Mouse (Mus musculus): ENCODE measurements at regions not wholly inside any gene's neighbourhood (a gene's known extent, or its start where the extent isn't known, plus 50 kb on each side); places are given as distances from the start of the nearest gene placed in this dataset.

- TF ChIP-seq CTCF (IDR thresholded peaks at IDR 0.05; ENCODE audit: extremely low read depth, insufficient read depth, low read length) (no peak), POLR2A (IDR thresholded peaks at IDR 0.05; ENCODE audit: extremely low read depth, insufficient read depth, low read length) (no peak)
Observed at GRCm38 (mm10) chr13:107507336-107507735, 485.4 kb upstream of the Kif2a start.

DNA sequence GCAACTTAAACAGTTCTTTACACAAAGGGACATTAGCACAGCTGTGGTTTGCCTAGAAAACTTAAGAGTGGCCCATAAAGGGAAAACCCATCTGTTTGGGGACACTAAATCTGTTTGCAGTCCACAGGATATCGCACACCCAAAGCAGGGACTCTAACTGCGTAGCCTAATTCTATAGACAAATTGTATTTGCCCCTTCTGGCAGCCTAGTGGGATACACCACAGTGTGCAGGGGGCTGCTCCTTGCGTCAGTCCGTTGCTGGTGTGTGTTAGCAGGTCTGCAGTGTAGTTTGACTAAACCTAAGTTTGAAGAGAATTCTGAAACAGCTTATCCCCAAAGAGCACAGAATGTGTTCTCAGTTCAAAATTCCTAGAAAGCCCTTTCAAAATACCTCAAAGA, 484.9 kb upstream of the Kif2a start:
- TF ChIP-seq CTCF (IDR thresholded peaks at IDR 0.05; ENCODE audit: extremely low read depth, insufficient read depth, low read length), result no peak
- no peak for TF ChIP-seq POLR2A (IDR thresholded peaks at IDR 0.05; ENCODE audit: extremely low read depth, insufficient read depth, low read length)
- Histone ChIP-seq H3K4me1 (ENCODE audit: control insufficient read depth, insufficient read depth, low read length) (peaks cover 4% of the 10 kb centered on the region), H3K27ac (ENCODE audit: insufficient read depth, low read length) (no peak overlapping the region), H3K4me3 (ENCODE audit: insufficient read depth, low read length) (no peak overlapping the region)

More at GRCm38 (mm10) chr13:107507336-107507735, 485.4 kb upstream of the Kif2a start:
- no peak overlapping the region for H3K27ac ChIP-seq (ENCODE audit: insufficient read depth, low read length)
- peaks cover 4% of the 10 kb centered on the region for H3K4me1 ChIP-seq (ENCODE audit: control insufficient read depth, insufficient read depth, low read length)
- no peak overlapping the region for H3K4me3 ChIP-seq (ENCODE audit: insufficient read depth, low read length)

GRCm38 (mm10) chr13:107505318-107505717, 483.4 kb upstream of the Kif2a start:
- H3K4me3 ChIP-seq (ENCODE audit: insufficient read depth, low read length), result no peak overlapping the region
- peaks cover 4% of the 10 kb centered on the region for H3K4me1 ChIP-seq (ENCODE audit: control insufficient read depth, insufficient read depth, low read length)
- no peak overlapping the region for H3K27ac ChIP-seq (ENCODE audit: insufficient read depth, low read length)
- no peak for TF ChIP-seq CTCF (IDR thresholded peaks at IDR 0.05; ENCODE audit: extremely low read depth, insufficient read depth, low read length)
- TF ChIP-seq POLR2A (IDR thresholded peaks at IDR 0.05; ENCODE audit: extremely low read depth, insufficient read depth, low read length), result no peak

DNA sequence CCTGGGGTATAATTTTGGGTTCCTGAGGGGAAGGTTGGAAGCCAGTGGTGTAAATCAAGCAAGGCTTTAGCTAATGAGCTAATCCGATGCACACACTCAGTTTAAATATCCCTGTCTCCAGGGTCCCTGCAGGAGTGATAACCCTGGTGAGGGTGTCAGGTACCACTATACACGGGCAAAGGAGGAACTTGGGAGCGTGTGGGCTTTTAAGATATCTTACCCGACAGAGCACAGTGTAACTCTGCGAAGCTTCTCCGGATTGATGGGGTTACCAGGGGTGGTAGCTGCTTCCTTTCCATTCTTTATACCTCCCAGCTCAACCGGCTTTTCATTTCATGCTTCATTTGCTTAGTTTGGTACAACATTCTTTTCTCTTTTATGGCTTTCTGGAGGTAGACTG, 480.3 kb upstream of the Kif2a start:
- TF ChIP-seq POLR2A (IDR thresholded peaks at IDR 0.05; ENCODE audit: extremely low read depth, insufficient read depth, low read length) (no peak), CTCF (IDR thresholded peaks at IDR 0.05; ENCODE audit: extremely low read depth, insufficient read depth, low read length) (no peak)
- no peak overlapping the region for H3K27ac ChIP-seq (ENCODE audit: insufficient read depth, low read length)
- H3K4me3 ChIP-seq (ENCODE audit: insufficient read depth, low read length), result no peak overlapping the region
- H3K4me1 ChIP-seq (ENCODE audit: control insufficient read depth, insufficient read depth, low read length), result no peaks in the 10 kb centered on the region

GRCm38 (mm10) chr13:107500776-107501489, 479.0 kb upstream of the Kif2a start:
- no peaks in the 10 kb centered on the region for H3K4me1 ChIP-seq (ENCODE audit: control insufficient read depth, insufficient read depth, low read length)
- no peak for TF ChIP-seq POLR2A (IDR thresholded peaks at IDR 0.05; ENCODE audit: extremely low read depth, insufficient read depth, low read length)
- TF ChIP-seq CTCF (IDR thresholded peaks at IDR 0.05; ENCODE audit: extremely low read depth, insufficient read depth, low read length), result no peak
- no peak overlapping the region for H3K27ac ChIP-seq (ENCODE audit: insufficient read depth, low read length)
- no peak overlapping the region for H3K4me3 ChIP-seq (ENCODE audit: insufficient read depth, low read length)

GRCm38 (mm10) chr13:107499296-107499695, 477.4 kb upstream of the Kif2a start:
- Histone ChIP-seq H3K4me3 (ENCODE audit: insufficient read depth, low read length) (no peak overlapping the region), H3K27ac (ENCODE audit: insufficient read depth, low read length) (no peak overlapping the region), H3K4me1 (ENCODE audit: control insufficient read depth, insufficient read depth, low read length) (no peaks in the 10 kb centered on the region)
- TF ChIP-seq CTCF (IDR thresholded peaks at IDR 0.05; ENCODE audit: extremely low read depth, insufficient read depth, low read length), result no peak
- no peak for TF ChIP-seq POLR2A (IDR thresholded peaks at IDR 0.05; ENCODE audit: extremely low read depth, insufficient read depth, low read length)

- H3K27ac ChIP-seq (ENCODE audit: insufficient read depth, low read length), result no peak overlapping the region
- TF ChIP-seq POLR2A (IDR thresholded peaks at IDR 0.05; ENCODE audit: extremely low read depth, insufficient read depth, low read length) (no peak), CTCF (IDR thresholded peaks at IDR 0.05; ENCODE audit: extremely low read depth, insufficient read depth, low read length) (no peak)
- H3K4me1 ChIP-seq (ENCODE audit: control insufficient read depth, insufficient read depth, low read length), result no peaks in the 10 kb centered on the region
- H3K4me3 ChIP-seq (ENCODE audit: insufficient read depth, low read length), result no peak overlapping the region
Observed at GRCm38 (mm10) chr13:107495161-107495732, 473.3 kb upstream of the Kif2a start.

- Histone ChIP-seq H3K4me3 (ENCODE audit: insufficient read depth, low read length) (no peak overlapping the region), H3K27ac (ENCODE audit: insufficient read depth, low read length) (no peak overlapping the region), H3K4me1 (ENCODE audit: control insufficient read depth, insufficient read depth, low read length) (no peaks in the 10 kb centered on the region)
- TF ChIP-seq POLR2A (IDR thresholded peaks at IDR 0.05; ENCODE audit: extremely low read depth, insufficient read depth, low read length) (no peak), CTCF (IDR thresholded peaks at IDR 0.05; ENCODE audit: extremely low read depth, insufficient read depth, low read length) (no peak)
Observed at GRCm38 (mm10) chr13:107493765-107494164, 471.8 kb upstream of the Kif2a start.

GRCm38 (mm10) chr13:107492448-107492847, 470.5 kb upstream of the Kif2a start:
- H3K4me3 ChIP-seq (ENCODE audit: insufficient read depth, low read length), result no peak overlapping the region
- TF ChIP-seq POLR2A (IDR thresholded peaks at IDR 0.05; ENCODE audit: extremely low read depth, insufficient read depth, low read length) (no peak), CTCF (IDR thresholded peaks at IDR 0.05; ENCODE audit: extremely low read depth, insufficient read depth, low read length) (no peak)
- no peaks in the 10 kb centered on the region for H3K4me1 ChIP-seq (ENCODE audit: control insufficient read depth, insufficient read depth, low read length)
- no peak overlapping the region for H3K27ac ChIP-seq (ENCODE audit: insufficient read depth, low read length)

DNA sequence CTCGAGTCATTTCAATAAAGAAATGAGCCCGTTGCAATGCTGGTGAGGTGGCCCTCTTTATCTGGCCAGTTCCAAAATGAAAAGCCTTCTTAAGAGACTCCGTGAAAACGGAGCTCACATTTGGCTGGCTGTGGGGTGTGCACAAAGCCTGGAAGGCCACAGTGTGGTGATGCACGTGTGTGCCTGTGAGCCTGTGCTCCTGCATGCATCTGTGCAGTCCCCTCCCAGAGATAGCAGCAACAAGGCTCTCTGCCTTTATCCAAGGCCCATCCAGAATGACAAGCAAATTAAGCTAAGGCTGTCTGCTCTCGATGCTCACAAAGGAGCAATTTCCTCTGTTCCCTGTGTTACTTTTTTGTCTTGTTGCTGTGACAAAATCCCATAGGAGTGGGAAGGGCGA, 469.5 kb upstream of the Kif2a start:
- H3K27ac ChIP-seq (ENCODE audit: insufficient read depth, low read length), result no peak overlapping the region
- H3K4me1 ChIP-seq (ENCODE audit: control insufficient read depth, insufficient read depth, low read length), result no peaks in the 10 kb centered on the region
- no peak for TF ChIP-seq POLR2A (IDR thresholded peaks at IDR 0.05; ENCODE audit: extremely low read depth, insufficient read depth, low read length)
- TF ChIP-seq CTCF (IDR thresholded peaks at IDR 0.05; ENCODE audit: extremely low read depth, insufficient read depth, low read length), result no peak
- H3K4me3 ChIP-seq (ENCODE audit: insufficient read depth, low read length), result no peak overlapping the region

Measured in cortical plate, adult 2 months (tissue).